Mouse (Mus musculus) embryonic facial prominence, embryonic 10.5 days (tissue): ENCODE measurements around the gene Alppl2. TPM values are rescaled to one million over a fixed set of nuclear protein-coding genes. Genes with fewer than 3 reads are reported as not detected.
A peak's percentile ranks its signal among the peaks of the same experiment; 100 is the strongest.

Experiments
- DNase-seq: peaks from one replicate; pipeline ENCODE4 v3.0.0-alpha.2; 2017; ENCODE audit warnings: low spot score
- H3K27ac ChIP-seq: fragments of 300-500 bp; sonication (generic); replicated peaks from 2 replicates; pipeline ENCODE4 v1.5.1; 2016; ENCODE audit warnings: mild to moderate bottlenecking
- H3K27me3 ChIP-seq: fragments of 300-500 bp; sonication (generic); replicated peaks from 2 replicates; pipeline ENCODE4 v1.6.1; 2016; ENCODE audit warnings: low read depth, mild to moderate bottlenecking; ENCODE audit not compliant: poor library complexity, severe bottlenecking
- H3K36me3 ChIP-seq: fragments of 300-500 bp; sonication (generic); replicated peaks from 2 replicates; pipeline ENCODE4 v1.6.1; 2016; ENCODE audit warnings: mild to moderate bottlenecking, moderate library complexity
- H3K4me1 ChIP-seq: fragments of 300-500 bp; sonication (generic); 2 replicates; pipeline ENCODE4 v1.6.1; 2016
- H3K4me3 ChIP-seq: fragments of 300-500 bp; sonication (generic); 2 replicates; pipeline ENCODE4 v1.5.1; 2016; ENCODE audit warnings: mild to moderate bottlenecking, moderate library complexity
- H3K9me3 ChIP-seq: fragments of 300-500 bp; sonication (generic); 2 replicates; pipeline ENCODE4 v1.6.1; 2016; ENCODE audit warnings: mild to moderate bottlenecking
- WGBS: fragments of 180-500 bp; shearing (Covaris S2); methylation state at CpG from one replicate; pipeline ENCODE4 v1.1.7; 2016; 5-methylcytosine and 5-hydroxymethylcytosine counted together
- polyA plus RNA-seq: library from polyadenylated mRNA; unstranded; fragments of >200 nt; fragmentation: Nextera tagmentation; extraction: Ambion mirVana; gene quantifications from 2 replicates; pipeline ENCODE4 v1.2.1, GENCODE M21; 2016

Gene Alppl2
- polyA plus RNA-seq, 1 experiment from 2014 or later = not detected

DNA sequence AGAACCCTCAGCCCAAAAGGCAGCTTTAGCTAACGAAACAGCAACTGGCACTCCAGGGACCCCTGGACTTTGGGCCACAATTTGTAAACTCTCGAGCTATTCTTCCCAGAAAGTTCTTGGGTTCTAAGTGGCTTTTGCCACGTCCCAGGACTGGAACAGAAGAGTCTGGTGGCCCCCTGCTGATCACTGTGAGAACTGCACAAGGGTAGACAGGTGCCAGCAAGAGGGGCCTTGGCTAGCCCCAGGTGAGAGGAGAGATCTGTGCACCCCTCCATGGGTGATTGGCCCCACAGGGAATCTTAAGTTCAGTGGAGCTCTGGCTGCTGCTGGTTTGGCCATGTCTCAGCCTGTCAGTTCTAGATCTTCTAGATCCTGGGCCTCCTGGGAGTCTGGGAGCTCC is 48.6 kb downstream of the Alppl2 start:
- Histone ChIP-seq H3K27ac (no peak overlapping the region), H3K4me3 (no peak overlapping the region), H3K9me3 (no peaks in the 10 kb centered on the region), H3K27me3 (no peaks in the 10 kb centered on the region), H3K36me3 (peaks cover 14% of the 10 kb centered on the region), H3K4me1 (peaks cover 21% of the 10 kb centered on the region)
- 35% methylated on average over 3 of the region's 3 CpGs for WGBS
- peak; percentile 75 for DNase-seq

DNA sequence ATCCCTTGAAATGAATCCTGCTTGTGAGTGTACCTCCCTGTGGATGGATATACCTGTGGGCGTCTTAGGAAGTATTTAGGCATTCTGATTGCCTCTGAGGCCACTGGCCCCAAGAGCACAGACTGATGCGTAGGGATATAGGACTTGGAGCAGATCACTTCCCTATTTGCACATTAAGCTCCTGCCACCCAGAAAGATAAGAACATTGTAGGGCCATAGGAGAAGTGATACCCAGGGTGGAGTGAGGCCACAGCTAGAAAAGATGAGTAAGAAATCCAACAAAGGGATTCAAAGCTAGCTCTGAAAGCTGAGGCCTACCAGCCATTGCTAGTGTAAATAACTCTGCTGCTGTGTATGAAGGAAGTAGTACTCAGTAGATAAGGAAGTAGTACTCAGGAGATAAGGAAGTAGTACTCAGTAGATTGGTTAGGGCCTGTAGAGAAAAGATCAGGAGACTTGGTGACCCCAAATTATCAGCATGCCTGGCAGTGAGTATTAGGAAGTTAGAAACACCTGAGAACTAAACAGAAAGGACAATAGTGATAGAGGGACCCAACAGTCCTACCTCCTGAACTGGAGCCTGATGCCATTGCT is 51.2 kb downstream of the Alppl2 start:
- Histone ChIP-seq H3K4me3 (no peak overlapping the region), H3K27ac (no peak overlapping the region), H3K4me1 (peaks cover 38% of the 10 kb centered on the region), H3K9me3 (no peaks in the 10 kb centered on the region), H3K36me3 (no peaks in the 10 kb centered on the region), H3K27me3 (no peaks in the 10 kb centered on the region)
- DNase-seq = no peak
- 83% methylated on average over 2 of the region's 2 CpGs for WGBS

Other genes with a start within 250 kb of the Alppl2 start
- gene Alpi, start 11.7 kb upstream of the Alppl2 start, polyA plus RNA-seq = not detected in 2 replicates
- gene Akp3, start 35.0 kb upstream of the Alppl2 start, polyA plus RNA-seq = not detected in 2 replicates
- gene Ecel1, start 66.6 kb upstream of the Alppl2 start, polyA plus RNA-seq = 1.2 and 3.1 TPM in 2 replicates
- 0.71 and 0.94 TPM in 2 replicates for gene Prss56, start 93.4 kb upstream of the Alppl2 start, polyA plus RNA-seq
- 0.13 and 0.17 TPM in 2 replicates for gene Chrnd, start 100.7 kb upstream of the Alppl2 start, polyA plus RNA-seq
- gene Chrng, start 114.7 kb upstream of the Alppl2 start, polyA plus RNA-seq = 0.35 and 0.39 TPM in 2 replicates
- 175 and 185 TPM in 2 replicates for gene Eif4e2, start 124.0 kb upstream of the Alppl2 start, polyA plus RNA-seq
- gene Efhd1, start 174.4 kb upstream of the Alppl2 start, polyA plus RNA-seq = 0.69 and 0.77 TPM in 2 replicates
- gene Gigyf2, start 237.1 kb upstream of the Alppl2 start, polyA plus RNA-seq = 49.7 and 55.2 TPM in 2 replicates